Mouse (Mus musculus) megakaryocyte, embryonic 14.5 days (primary cell): ENCODE results near the gene Srms.

Source experiments
- FLI1 ChIP-seq: IDR thresholded peaks from 2 replicates; pipeline ENCODE4 v1.6.1; 2012; ENCODE audit warnings: low read length, inconsistent platforms, mixed read lengths
- GATA1 ChIP-seq: IDR thresholded peaks from 3 replicates; pipeline ENCODE4 v1.6.1; 2012; ENCODE audit warnings: mixed read lengths, low read length, inconsistent platforms, borderline replicate concordance

- TF ChIP-seq GATA1 (no peak), FLI1 (no peak)
Observed at GRCm38 (mm10) chr2:181237251-181238014, 24.4 kb upstream of the Srms start.
